11 mouse cellular contexts compared by ENCODE assay signal in the genomic region with DNA sequence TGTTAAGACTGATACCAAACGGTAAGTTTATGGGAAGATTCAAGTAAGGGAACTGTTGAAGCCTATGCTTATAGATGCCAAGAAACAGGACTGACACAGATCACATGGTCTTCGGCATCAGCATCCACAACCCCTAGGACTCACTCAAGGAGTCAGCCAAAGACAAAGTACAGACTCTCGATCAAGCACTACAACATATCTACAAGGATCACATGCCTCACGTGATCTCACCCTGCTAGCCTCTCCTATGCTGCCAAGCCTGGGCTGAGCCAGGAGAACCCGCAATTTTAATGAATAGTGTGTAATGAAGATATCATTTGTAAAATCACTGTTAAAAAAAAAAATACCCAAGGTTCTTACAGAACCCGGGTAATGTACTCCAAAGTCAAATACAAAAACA. TPM values are rescaled to one million over a fixed set of nuclear protein-coding genes. Genes with fewer than 3 reads are reported as not detected.
DNase-seq lines count a peak whose midpoint lies in the region; ATAC-seq lines count a peak whose summit lies in the region.
"Had no signal": no experiment of that assay in that cellular context is flagged by ENCODE, and none has a peak within 500 bp of the region (broad histone marks: within the 10 kb centered on the region; RNA-seq: fewer than 3 reads in every experiment).

No protein-coding gene starts in this region.

- no peak overlapping the region for H3K4me3 ChIP-seq in lung, embryonic 15.5 days
- H3K4me3 ChIP-seq in forebrain, embryonic 14.5 days (ENCODE audit: low read depth, low read length), result no peak overlapping the region
- H3K4me3 ChIP-seq in liver, embryonic 13.5 days (replicated peaks), result peak overlapping the region; percentile 85
- H3K4me3 ChIP-seq in neural tube, embryonic 15.5 days (replicated peaks), result peak overlapping the region; percentile 90; the same call in 1 of the 2 replicates

- H3K36me3 ChIP-seq in lung, embryonic 15.5 days, result no peaks in the 10 kb centered on the region; the same call in 1 of the 2 replicates
- peaks cover 3% of the 10 kb centered on the region; the same call in 1 of the 2 replicates for H3K36me3 ChIP-seq in forebrain, embryonic 14.5 days (ENCODE audit: control insufficient read depth, insufficient read depth, low read length)
- peaks cover 10% of the 10 kb centered on the region; the same call in 1 of the 2 replicates for H3K36me3 ChIP-seq in liver, embryonic 13.5 days
- H3K36me3 ChIP-seq in neural tube, embryonic 15.5 days, result 0 out of 2 replicates have a peak, but pooled peaks cover 2% of the 10 kb centered on the region

- H3K27me3 ChIP-seq in lung, embryonic 15.5 days, result no peaks in the 10 kb centered on the region
- H3K27me3 ChIP-seq in forebrain, embryonic 14.5 days (replicated peaks; ENCODE audit: control insufficient read depth, insufficient read depth, low read length), result no peaks in the 10 kb centered on the region
- no peaks in the 10 kb centered on the region for H3K27me3 ChIP-seq in liver, embryonic 13.5 days
- H3K27me3 ChIP-seq in neural tube, embryonic 15.5 days (replicated peaks), result no peaks in the 10 kb centered on the region

- H3K27ac ChIP-seq in lung, embryonic 15.5 days, result no peak overlapping the region
- H3K27ac ChIP-seq in forebrain, embryonic 14.5 days (ENCODE audit: low read depth, low read length), result no peak overlapping the region
- no peak overlapping the region for H3K27ac ChIP-seq in liver, embryonic 13.5 days
- H3K27ac ChIP-seq in neural tube, embryonic 15.5 days (replicated peaks), result no peak overlapping the region
- H3K27ac ChIP-seq: layer of hippocampus, adult 2 months; macrophage had no signal

- no peaks in the 10 kb centered on the region for H3K9me3 ChIP-seq in lung, embryonic 15.5 days
- H3K9me3 ChIP-seq in forebrain, embryonic 14.5 days (replicated peaks; ENCODE audit: control insufficient read depth, low read length), result no peaks in the 10 kb centered on the region
- H3K9me3 ChIP-seq in liver, embryonic 13.5 days (replicated peaks), result no peaks in the 10 kb centered on the region
- no peaks in the 10 kb centered on the region for H3K9me3 ChIP-seq in neural tube, embryonic 15.5 days (replicated peaks)

- intact Hi-C loops in heart, postnatal 14 days (cut with DNase I), result loop anchor here (5.0 kb wide), 1 partner anchor 43 kb away; no protein-coding TSS in a partner anchor

- no peak for ATAC-seq in lung, embryonic 15.5 days (ENCODE audit: borderline replicate concordance, extremely low read depth, low FRiP score, low TSS enrichment)
- ATAC-seq in forebrain, embryonic 14.5 days, result no peak
- no peak for ATAC-seq in liver, embryonic 13.5 days (ENCODE audit: low read depth)
- no peak for ATAC-seq in neural tube, embryonic 15.5 days (ENCODE audit: low FRiP score)
- ATAC-seq in inflammation-experienced regulatory T-cells, adult 6 months, result no peak

- peaks cover 17% of the 10 kb centered on the region for H3K4me1 ChIP-seq in lung, embryonic 15.5 days
- H3K4me1 ChIP-seq in forebrain, embryonic 14.5 days (ENCODE audit: control insufficient read depth, insufficient read depth, low read length), result peaks cover 14% of the 10 kb centered on the region
- H3K4me1 ChIP-seq in liver, embryonic 13.5 days (replicated peaks), result peaks cover 43% of the 10 kb centered on the region
- peaks cover 33% of the 10 kb centered on the region for H3K4me1 ChIP-seq in neural tube, embryonic 15.5 days

- 68% methylated on average over 6 of the region's 6 CpGs for WGBS in lung, embryonic 15.5 days
- 84% methylated on average over 6 of the region's 6 CpGs for WGBS in forebrain, embryonic 14.5 days
- 52% methylated on average over 6 of the region's 6 CpGs for WGBS in liver, embryonic 13.5 days (ENCODE audit: insufficient replicate concordance)
- 87% methylated on average over 6 of the region's 6 CpGs for WGBS in neural tube, embryonic 15.5 days

- H3K9ac ChIP-seq in lung, embryonic 15.5 days, result no peak overlapping the region; the same call in 1 of the 2 replicates
- H3K9ac ChIP-seq in forebrain, embryonic 14.5 days (ENCODE audit: low read length), result no peak overlapping the region; the same call in 1 of the 2 replicates
- H3K9ac ChIP-seq in liver, embryonic 13.5 days, result peak overlapping the region; percentile 88; the same call in 1 of the 2 replicates
- no peak overlapping the region for H3K9ac ChIP-seq in neural tube, embryonic 15.5 days (replicated peaks)

- H3K4me2 ChIP-seq in lung, embryonic 15.5 days, result 0 out of 2 replicates have a peak overlapping the region, but pooled peaks have one; percentile 78
- H3K4me2 ChIP-seq in forebrain, embryonic 14.5 days (ENCODE audit: low read length), result peak overlapping the region; percentile 93
- H3K4me2 ChIP-seq in liver, embryonic 13.5 days, result peak overlapping the region; percentile 89
- peak overlapping the region; percentile 76 for H3K4me2 ChIP-seq in neural tube, embryonic 15.5 days

- DNase-seq in lung, adult 18-20 months, result no peak
- DNase-seq in forebrain, embryonic 14.5 days (ENCODE audit: low spot score), result no peak
- DNase-seq in liver, embryonic 13.5 days, result no peak
- no peak for DNase-seq in thymus, postnatal 4 days
- no peak for DNase-seq in heart, postnatal 14 days
- DNase-seq: thymus, postnatal 36 days had no signal

RNA-seq across cellular contexts. Expression of a gene that starts 1.7 kb away (rescaled TPM):
- polyA plus RNA-seq in lung, embryonic 15.5 days (2015; fragmentation: Nextera tagmentation; extraction: Ambion mirVana), result 50.9 and 54.8 TPM in 2 replicates
- polyA plus RNA-seq in forebrain, embryonic 14.5 days (2014; fragmentation: Nextera tagmentation; extraction: Ambion mirVana), result 42.8 and 53.3 TPM in 2 replicates
- polyA plus RNA-seq in liver, embryonic 13.5 days (2015; fragmentation: Nextera tagmentation; extraction: Ambion mirVana), result 19.7 and 25.7 TPM in 2 replicates
- 94.2 and 105 TPM in 2 replicates for polyA plus RNA-seq in neural tube, embryonic 15.5 days (2015; fragmentation: Nextera tagmentation; extraction: Ambion mirVana)
- 10 to 100 TPM; 16.0 to 16.7 TPM for total RNA-seq in heart, postnatal 14 days (2021)
- 10 to 100 TPM; 22.7 to 25.8 (median 24.0) TPM for polyA plus RNA-seq in inflammation-experienced regulatory T-cells, adult 6 months (2017; shearing (Covaris generic))

RNA-seq across cellular contexts. Expression of a gene that starts 46.0 kb away (rescaled TPM):
- 4.9 and 6.1 TPM in 2 replicates for polyA plus RNA-seq in lung, embryonic 15.5 days (2015; fragmentation: Nextera tagmentation; extraction: Ambion mirVana)
- polyA plus RNA-seq in forebrain, embryonic 14.5 days (2014; fragmentation: Nextera tagmentation; extraction: Ambion mirVana), result 6.2 and 6.7 TPM in 2 replicates
- 14.2 and 15.6 TPM in 2 replicates for polyA plus RNA-seq in liver, embryonic 13.5 days (2015; fragmentation: Nextera tagmentation; extraction: Ambion mirVana)
- polyA plus RNA-seq in neural tube, embryonic 15.5 days (2015; fragmentation: Nextera tagmentation; extraction: Ambion mirVana), result 3.6 and 6.0 TPM in 2 replicates
- 1 to 10 TPM; 2.1 to 3.1 TPM for total RNA-seq in heart, postnatal 14 days (2021)
- polyA plus RNA-seq in inflammation-experienced regulatory T-cells, adult 6 months (2017; shearing (Covaris generic)), result 1 to 10 TPM in 1 of 3 experiments, under 1 TPM in 1, not detected in 1; 0.88 to 1.5 TPM

RNA-seq across cellular contexts. Expression of a gene that starts 55.3 kb away (rescaled TPM):
- polyA plus RNA-seq in lung, embryonic 15.5 days (2015; fragmentation: Nextera tagmentation; extraction: Ambion mirVana), result 1.0 and 1.9 TPM in 2 replicates
- 0.93 and 1.1 TPM in 2 replicates for polyA plus RNA-seq in forebrain, embryonic 14.5 days (2014; fragmentation: Nextera tagmentation; extraction: Ambion mirVana)
- 0.54 and 0.58 TPM in 2 replicates for polyA plus RNA-seq in liver, embryonic 13.5 days (2015; fragmentation: Nextera tagmentation; extraction: Ambion mirVana)
- 0.61 and 0.96 TPM in 2 replicates for polyA plus RNA-seq in neural tube, embryonic 15.5 days (2015; fragmentation: Nextera tagmentation; extraction: Ambion mirVana)
- total RNA-seq in heart, postnatal 14 days (2021), result 1 to 10 TPM; 2.9 to 5.2 TPM
- under 1 TPM in 2 of 3 experiments, not detected in 1; 0.55 to 0.57 TPM for polyA plus RNA-seq in inflammation-experienced regulatory T-cells, adult 6 months (2017; shearing (Covaris generic))

Comparison
In these comparisons a context has a peak if more than half of its experiments do, and no peak if none do; other contexts are left out.
1. H3K4me3 ChIP-seq: peak in liver, embryonic 13.5 days (single experiment) and neural tube, embryonic 15.5 days (single experiment); none in lung, embryonic 15.5 days (single experiment) and forebrain, embryonic 14.5 days (single experiment).
2. Peak in every context shown above with its lines, with median percentiles within 50 percentile points of each other: H3K4me2 ChIP-seq.